Mouse (Mus musculus): ENCODE measurements around the gene Hs3st2.
"Not testable (repeated sequence)": the region's sequence is repeated elsewhere in the genome, so short reads cannot be mapped to it uniquely, and the experiment has no call there.

Gene Hs3st2

GRCm38 (mm10) chr7:121391225-121391983, at the start of gene Hs3st2:
Hs3st2 (plus strand) TSS chr7:121391859.
- DNase-seq (ENCODE audit: extremely low read depth, insufficient read length, low spot score), result no peak

GRCm38 (mm10) chr7:121348284-121348963, 43.2 kb upstream of the Hs3st2 start:
- DNase-seq (ENCODE audit: extremely low read depth, insufficient read length, low spot score), result no peak

GRCm38 (mm10) chr7:121351688-121352087, 40.0 kb upstream of the Hs3st2 start:
- DNase-seq (ENCODE audit: extremely low read depth, insufficient read length, low spot score), result no peak

- DNase-seq (ENCODE audit: extremely low read depth, insufficient read length, low spot score), result not testable (repeated sequence)
Measured at GRCm38 (mm10) chr7:121361448-121361847, 30.2 kb upstream of the Hs3st2 start.

DNA sequence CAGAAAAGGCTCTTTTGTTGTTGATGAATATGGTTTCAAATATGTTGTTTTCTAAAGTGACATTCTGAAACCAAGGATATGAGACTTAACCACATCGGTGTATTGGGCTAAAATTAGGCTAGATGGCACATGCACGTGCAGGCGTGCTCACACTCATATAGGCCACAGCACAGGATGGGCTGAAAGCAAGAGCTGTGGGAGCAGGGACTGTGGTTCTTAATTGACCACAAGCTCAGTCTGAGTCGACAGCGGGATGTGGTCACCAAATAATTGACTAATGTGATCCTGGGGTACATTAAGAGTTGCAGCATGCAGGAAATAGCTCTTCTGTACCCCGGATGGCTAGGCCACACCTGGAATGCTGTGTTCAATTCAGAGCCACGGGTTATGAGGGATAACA, 26.1 kb upstream of the Hs3st2 start:
- no peak for DNase-seq (ENCODE audit: extremely low read depth, insufficient read length, low spot score)

DNA sequence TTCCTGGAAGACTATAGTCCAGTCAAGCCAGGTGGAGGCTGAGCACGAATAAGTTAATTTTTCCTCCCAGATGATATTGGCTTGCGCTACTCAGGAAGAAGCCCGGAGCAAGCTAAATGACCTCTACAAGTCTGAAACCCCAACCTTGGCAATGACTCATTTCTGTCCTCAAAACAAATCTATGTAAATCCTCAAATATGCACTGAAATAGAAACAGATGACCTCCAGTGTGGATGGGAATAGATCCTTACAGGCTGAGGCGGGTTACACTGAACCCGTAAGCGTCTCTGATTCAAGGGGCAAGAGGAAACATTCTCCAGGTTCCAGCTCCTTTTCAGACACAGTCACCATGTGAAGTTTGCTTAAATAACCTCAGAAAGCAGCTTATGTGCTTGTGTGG, 24.5 kb upstream of the Hs3st2 start:
- DNase-seq (ENCODE audit: extremely low read depth, insufficient read length, low spot score), result no peak

- no peak for DNase-seq (ENCODE audit: extremely low read depth, insufficient read length, low spot score)
Measured at GRCm38 (mm10) chr7:121371990-121372389, 19.7 kb upstream of the Hs3st2 start.

DNA sequence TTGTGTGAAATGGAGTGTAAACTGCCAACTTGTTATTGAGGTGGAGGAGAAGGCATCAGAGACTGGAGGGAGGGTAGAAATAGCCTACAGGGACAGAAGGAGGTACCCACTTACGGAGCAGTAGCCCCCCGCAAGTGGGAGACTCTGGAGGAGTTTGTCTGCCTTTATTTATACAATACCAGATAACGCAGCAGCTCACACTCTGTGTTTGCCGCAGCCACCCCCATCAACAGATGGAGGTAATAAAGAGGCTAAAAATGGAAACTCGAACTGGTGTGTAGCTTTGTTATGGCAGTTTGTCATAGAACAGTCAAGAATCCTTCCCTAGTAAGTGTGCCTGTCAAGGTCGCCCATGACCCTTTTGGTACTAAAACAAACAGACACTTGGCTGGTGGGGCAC, 16.2 kb upstream of the Hs3st2 start:
- no peak for DNase-seq (ENCODE audit: extremely low read depth, insufficient read length, low spot score)

- no peak for DNase-seq (ENCODE audit: extremely low read depth, insufficient read length, low spot score)
Measured at GRCm38 (mm10) chr7:121378942-121379341, 12.7 kb upstream of the Hs3st2 start.

DNA sequence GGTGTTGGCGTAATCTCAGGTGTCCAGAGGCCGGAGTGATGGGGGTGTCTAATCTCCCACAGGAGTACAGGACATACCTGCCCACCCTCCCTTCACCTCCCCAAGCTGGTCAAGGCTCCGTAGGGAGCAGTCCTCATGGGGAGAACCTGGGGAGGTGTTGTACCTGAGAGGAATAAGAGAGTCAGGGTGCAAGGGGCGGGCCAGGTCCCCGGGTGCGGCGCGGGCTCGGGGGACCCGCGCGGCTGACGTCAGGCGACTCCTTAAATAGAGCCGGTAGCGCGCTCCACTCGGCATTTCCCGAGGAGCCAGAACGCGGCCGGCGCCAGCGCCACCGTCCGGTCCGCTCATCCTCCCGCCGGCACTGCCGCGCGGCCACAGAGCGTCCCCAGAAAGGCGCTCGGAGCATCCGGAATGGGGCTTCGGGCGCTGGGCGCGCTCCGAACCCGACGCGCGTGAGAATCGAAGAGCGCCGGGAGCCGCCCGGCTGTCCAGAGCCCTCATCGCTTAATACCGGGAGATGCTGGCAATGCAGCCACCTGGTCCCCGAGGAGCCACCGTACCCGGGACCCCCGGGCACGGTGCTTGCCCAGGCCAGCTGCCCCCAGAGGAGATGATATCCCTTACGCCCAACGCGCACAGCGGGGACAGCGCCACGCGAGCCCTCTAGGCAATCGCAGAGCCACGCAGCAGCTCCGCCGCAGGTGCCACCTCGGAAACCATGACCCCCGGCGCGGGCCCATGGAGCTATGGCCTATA, 503 bp downstream of the Hs3st2 start:
- no peak for DNase-seq (ENCODE audit: extremely low read depth, insufficient read length, low spot score)

DNA sequence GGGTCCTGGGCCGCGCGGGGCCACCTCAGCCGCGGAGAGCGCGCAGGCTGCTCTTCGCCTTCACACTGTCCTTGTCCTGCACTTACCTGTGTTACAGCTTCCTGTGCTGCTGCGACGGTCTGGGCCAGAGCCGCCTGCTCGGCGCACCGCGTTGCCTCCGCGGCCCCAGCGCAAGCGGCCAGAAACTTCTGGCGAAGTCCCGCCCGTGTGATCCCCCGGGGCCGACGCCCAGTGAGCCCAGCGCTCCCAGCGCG, 1.0 kb downstream of the Hs3st2 start:
- DNase-seq (ENCODE audit: extremely low read depth, insufficient read length, low spot score), result no peak

DNA sequence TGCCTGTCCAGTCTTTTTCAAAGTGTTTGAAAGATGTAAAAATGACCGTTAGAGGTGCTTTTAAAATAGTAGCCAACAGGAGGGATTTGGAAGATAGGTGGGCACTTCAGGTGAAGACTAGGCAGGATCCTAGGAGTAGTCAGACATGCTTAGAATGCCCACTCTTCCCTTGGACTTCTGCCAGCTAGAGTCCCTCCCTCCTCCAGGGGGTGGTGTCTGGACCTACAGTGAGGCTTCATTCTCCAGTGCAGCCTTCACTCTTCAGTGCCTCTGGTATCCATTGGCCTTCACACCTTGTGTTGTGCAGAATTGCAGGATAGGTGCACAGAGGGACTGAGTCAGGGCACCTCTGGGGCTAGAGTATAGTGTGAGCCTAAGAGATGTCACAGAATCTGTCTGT, 2.2 kb downstream of the Hs3st2 start:
- no peak for DNase-seq (ENCODE audit: extremely low read depth, insufficient read length, low spot score)

DNA sequence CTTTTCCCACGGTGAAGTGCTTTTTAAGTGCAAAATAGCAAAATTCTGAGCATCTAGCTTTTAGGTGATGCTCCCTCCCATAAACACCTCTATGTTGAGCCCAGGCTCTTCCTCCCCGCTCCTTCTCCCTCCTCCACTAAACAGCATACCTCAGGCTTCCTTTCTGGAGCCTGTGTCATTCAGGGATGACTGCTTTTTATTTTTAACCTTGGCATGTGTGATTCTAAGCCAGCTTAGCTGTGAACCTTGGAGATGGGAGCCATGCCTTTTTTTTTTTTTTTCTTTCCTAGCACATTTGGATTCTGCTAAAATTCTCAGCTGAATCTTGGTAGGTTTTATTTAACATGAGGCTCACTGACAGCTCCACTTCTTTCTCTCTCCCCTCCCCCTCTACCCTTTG, 3.2 kb downstream of the Hs3st2 start:
- no peak for DNase-seq (ENCODE audit: extremely low read depth, insufficient read length, low spot score)

DNA sequence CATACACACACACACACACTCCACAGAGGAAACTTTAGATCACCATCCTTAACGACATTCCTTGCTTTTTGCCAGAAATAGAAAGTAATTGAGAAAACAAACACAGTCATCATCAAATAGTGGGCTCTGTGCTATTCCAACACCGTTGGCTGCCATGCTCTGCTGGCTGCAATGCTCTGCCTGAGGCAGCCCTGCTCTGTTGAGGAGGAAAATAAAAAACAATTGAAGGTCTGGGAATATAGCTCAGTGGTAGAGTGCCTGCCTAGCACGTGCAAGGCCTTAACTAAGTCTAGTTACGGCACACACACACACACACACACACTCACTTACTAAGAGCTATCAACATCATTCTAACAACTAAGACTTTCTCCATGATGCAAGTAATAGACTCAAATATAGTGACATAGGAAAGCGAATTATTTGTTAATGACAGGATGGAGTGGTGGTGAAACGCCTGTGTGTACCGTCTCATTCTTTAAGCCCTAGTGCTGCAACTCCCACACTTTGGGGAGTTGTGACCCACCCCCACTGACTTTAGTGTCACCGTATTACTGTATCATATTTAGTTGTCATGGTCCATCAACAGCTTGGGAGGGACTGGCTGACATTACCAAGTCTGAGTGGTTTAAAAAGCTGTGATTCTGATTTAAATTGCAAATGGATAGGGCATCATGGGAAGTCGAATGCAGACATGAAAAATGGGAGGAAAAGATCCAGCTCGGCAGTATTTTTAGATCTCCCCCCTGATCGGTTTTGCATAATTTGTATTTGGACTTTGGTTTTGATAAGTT, 19.3 kb downstream of the Hs3st2 start:
- DNase-seq (ENCODE audit: extremely low read depth, insufficient read length, low spot score), result no peak

- no peak for DNase-seq (ENCODE audit: extremely low read depth, insufficient read length, low spot score)
Measured at GRCm38 (mm10) chr7:121411507-121411898, 19.8 kb downstream of the Hs3st2 start.

DNA sequence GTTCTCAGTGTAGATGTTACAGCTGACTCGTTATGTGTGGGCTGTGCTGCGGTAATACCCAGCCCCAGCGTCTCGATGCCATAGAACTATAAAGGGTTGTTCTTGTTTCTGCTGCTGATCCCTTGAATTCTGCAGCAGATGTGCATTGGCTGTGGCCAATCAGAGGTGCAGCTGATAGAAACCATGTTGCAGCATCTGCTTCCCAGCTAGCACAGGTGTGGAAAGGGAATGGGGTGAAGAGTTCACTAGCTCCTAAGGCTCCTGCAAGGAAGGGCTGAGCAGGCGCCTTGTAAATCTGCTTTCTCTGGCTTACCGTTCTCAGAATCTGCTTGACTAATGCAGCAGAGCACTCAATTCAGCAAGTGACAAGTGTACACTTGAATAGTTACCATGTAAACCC, 45.2 kb downstream of the Hs3st2 start:
- DNase-seq (ENCODE audit: extremely low read depth, insufficient read length, low spot score), result no peak

GRCm38 (mm10) chr7:121441186-121441585, 49.5 kb downstream of the Hs3st2 start:
- no peak for DNase-seq (ENCODE audit: extremely low read depth, insufficient read length, low spot score)

DNA sequence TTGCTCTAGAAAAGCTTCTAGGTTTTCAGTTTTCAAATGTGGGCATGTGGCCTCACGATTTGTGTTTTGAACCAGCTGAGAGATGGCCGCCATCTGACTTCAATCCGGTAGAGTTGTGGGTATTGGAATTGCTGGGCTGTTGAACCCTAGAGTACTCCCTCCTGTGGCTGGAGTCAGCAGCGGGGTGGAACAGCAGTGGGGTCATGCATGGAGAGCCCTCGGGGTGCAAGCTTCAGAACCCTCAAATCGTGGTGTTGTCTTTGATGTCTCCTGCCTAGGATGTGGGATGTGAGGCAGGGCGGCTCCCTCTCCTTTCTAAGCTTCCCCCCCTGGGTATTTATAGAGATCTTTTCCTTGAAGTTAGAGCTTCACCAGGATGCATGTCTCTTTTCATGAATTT, 52.7 kb downstream of the Hs3st2 start:
- no peak for DNase-seq (ENCODE audit: extremely low read depth, insufficient read length, low spot score)

DNA sequence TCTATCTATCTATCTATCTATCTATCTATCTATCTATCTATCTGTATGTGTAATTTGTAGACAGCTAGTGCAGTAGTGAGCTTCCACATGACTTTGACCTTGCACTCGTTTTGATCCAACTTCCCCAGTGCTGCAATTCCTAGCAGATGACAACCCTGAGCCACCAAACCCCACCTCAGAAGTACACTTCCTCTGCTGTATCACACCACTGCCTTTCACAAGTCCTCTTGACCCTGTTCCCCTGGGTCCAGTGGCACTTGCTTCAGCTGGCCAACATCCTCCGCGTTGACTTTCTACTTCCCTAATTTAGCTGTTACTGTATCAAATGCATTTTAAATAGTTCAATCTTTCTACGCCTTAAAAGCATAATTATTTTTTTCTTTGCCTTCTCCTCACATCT, 54.6 kb downstream of the Hs3st2 start:
- DNase-seq (ENCODE audit: extremely low read depth, insufficient read length, low spot score), result no peak

GRCm38 (mm10) chr7:121450951-121451843, 59.5 kb downstream of the Hs3st2 start:
- no peak for DNase-seq (ENCODE audit: extremely low read depth, insufficient read length, low spot score)

Data from 3134 (cell line).